Mouse (Mus musculus): ENCODE measurements around the gene Olfr373. TPM values are rescaled to one million over a fixed set of nuclear protein-coding genes. Genes with fewer than 3 reads are reported as not detected.
"Not testable (repeated sequence)": the region's sequence is repeated elsewhere in the genome, so short reads cannot be mapped to it uniquely, and the experiment has no call there.

The Olfr373 gene
- total and polyA plus RNA-seq, 2 experiments from 2014 or later: not detected

DNA sequence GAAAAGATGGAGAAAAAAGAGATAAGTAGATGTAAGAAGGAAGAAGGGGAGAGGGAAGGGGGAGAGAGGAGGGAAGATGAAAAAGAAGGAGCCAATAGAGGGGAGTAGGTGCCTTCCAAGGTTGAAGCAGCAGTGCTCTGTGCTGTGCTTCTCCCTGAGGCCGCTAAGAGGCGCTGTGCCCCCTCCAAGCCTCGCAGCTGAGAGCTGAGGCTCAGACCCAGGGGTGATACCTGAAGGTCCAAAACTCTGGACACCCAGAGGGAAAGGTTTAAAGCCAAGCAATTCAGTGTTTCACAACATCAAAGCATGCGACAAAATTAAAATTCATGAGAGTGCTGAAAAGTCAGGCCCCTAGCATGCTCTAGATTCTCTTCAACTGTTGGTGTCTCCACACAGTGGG lies 22.2 kb downstream of the Olfr373 start:
- Histone ChIP-seq H3K4me1 (ENCODE audit: insufficient read depth) (no peaks in the 10 kb centered on the region), H3K27ac (ENCODE audit: low read depth, low read length) (no peak overlapping the region), H3K9me3 (ENCODE audit: low read length) (no peaks in the 10 kb centered on the region), H3K9ac (no peak overlapping the region), H3K36me3 (ENCODE audit: insufficient read depth) (no peaks in the 10 kb centered on the region), H3K4me2 (ENCODE audit: low read depth) (no peak overlapping the region), H3K27me3 (ENCODE audit: insufficient read depth, low read length) (no peaks in the 10 kb centered on the region), H3K4me3 (ENCODE audit: low read depth, low read length) (no peak overlapping the region)
- ATAC-seq (no peak), DNase-seq (no peak)
- TF ChIP-seq CTCF (IDR thresholded peaks at IDR 0.05; ENCODE audit: low read depth): no peak
- 28% methylated on average over 4 of the region's 4 CpGs for WGBS

DNA sequence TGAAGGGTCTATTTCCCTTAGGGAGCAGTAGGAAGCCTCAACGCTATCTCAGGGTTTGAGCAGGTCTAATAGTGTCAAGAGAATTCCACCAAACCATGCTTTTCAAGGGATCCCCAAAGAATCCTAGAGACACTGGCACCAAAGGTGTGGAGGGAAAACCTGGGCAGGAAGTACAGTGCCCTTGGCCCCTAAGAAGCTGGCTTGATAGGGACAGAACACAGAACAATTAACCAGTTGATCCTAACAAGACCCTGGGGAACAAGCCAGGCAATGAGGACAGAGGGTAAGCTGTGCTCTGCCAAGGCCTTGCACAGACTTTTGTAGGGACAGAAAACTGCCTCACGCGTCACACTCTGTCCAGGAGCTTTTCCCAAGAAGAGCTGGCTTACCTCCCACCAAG lies 23.8 kb downstream of the Olfr373 start, which contains the start of gene Olfr374:
Gene Olfr374 (plus strand): TSS at position 301 of the 400 bp plus-strand sequence.
- Histone ChIP-seq H3K27ac (ENCODE audit: low read depth, low read length) (no peak within 1 kb of the TSS), H3K9ac (no peak within 1 kb of the TSS), H3K36me3 (ENCODE audit: insufficient read depth) (no peaks in the 10 kb centered on the region), H3K4me3 (ENCODE audit: low read depth, low read length) (no peak within 1 kb of the TSS), H3K4me1 (ENCODE audit: insufficient read depth) (no peaks in the 10 kb centered on the region), H3K4me2 (ENCODE audit: low read depth) (no peak within 1 kb of the TSS), H3K9me3 (ENCODE audit: low read length) (no peaks in the 10 kb centered on the region), H3K27me3 (ENCODE audit: insufficient read depth, low read length) (no peaks in the 10 kb centered on the region)
- DNase-seq: no peak
- no peak for ATAC-seq
- WGBS: 86% methylated on average over 3 of the region's 3 CpGs
- TF ChIP-seq CTCF (IDR thresholded peaks at IDR 0.05; ENCODE audit: low read depth): no peak

DNA sequence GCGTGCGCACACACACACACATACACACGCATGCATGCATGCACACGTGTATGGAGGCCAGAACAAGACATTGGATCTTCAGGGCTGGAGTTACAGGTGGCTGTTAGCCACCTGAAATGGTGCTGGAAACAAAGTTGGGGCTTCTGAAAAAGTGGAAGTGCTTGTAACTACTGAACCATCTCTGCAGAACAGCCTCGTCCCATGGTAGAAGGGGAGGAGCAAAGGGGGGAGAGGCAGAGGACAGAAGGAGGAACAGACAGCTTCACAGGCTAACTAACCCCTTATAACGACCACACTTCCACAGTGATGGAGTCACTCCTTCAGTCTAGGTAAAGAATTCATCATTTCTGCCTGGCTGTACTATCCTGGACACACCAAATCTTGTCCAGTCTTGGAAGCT lies 27.9 kb downstream of the Olfr373 start:
- H3K4me1 ChIP-seq (ENCODE audit: insufficient read depth): no peaks in the 10 kb centered on the region
- TF ChIP-seq CTCF (IDR thresholded peaks at IDR 0.05; ENCODE audit: low read depth): no peak
- H3K27me3 ChIP-seq (ENCODE audit: insufficient read depth, low read length): no peaks in the 10 kb centered on the region
- H3K36me3 ChIP-seq (ENCODE audit: insufficient read depth): no peaks in the 10 kb centered on the region
- no peak overlapping the region for H3K4me3 ChIP-seq (ENCODE audit: low read depth, low read length)
- H3K27ac ChIP-seq (ENCODE audit: low read depth, low read length): no peak overlapping the region
- H3K9ac ChIP-seq: no peak overlapping the region
- no peak overlapping the region for H3K4me2 ChIP-seq (ENCODE audit: low read depth)
- WGBS: 74% methylated on average over 6 of the region's 6 CpGs
- no peaks in the 10 kb centered on the region for H3K9me3 ChIP-seq (ENCODE audit: low read length)
- ATAC-seq: no peak
- no peak for DNase-seq

GRCm38 (mm10) chr8:72112486-72112885 lies 29.5 kb downstream of the Olfr373 start:
- Histone ChIP-seq H3K9ac (no peak overlapping the region), H3K4me2 (ENCODE audit: low read depth) (no peak overlapping the region), H3K27ac (ENCODE audit: low read depth, low read length) (no peak overlapping the region), H3K4me3 (ENCODE audit: low read depth, low read length) (no peak overlapping the region), H3K27me3 (ENCODE audit: insufficient read depth, low read length) (no peaks in the 10 kb centered on the region), H3K4me1 (ENCODE audit: insufficient read depth) (no peaks in the 10 kb centered on the region), H3K36me3 (ENCODE audit: insufficient read depth) (no peaks in the 10 kb centered on the region), H3K9me3 (ENCODE audit: low read length) (no peaks in the 10 kb centered on the region)
- WGBS: 74% methylated on average over 3 of the region's 3 CpGs
- no peak for ATAC-seq
- 0 out of 2 replicates have a peak, but pooled peaks have one; percentile 5 for TF ChIP-seq CTCF (IDR thresholded peaks at IDR 0.05; ENCODE audit: low read depth)
- DNase-seq: no peak

DNA sequence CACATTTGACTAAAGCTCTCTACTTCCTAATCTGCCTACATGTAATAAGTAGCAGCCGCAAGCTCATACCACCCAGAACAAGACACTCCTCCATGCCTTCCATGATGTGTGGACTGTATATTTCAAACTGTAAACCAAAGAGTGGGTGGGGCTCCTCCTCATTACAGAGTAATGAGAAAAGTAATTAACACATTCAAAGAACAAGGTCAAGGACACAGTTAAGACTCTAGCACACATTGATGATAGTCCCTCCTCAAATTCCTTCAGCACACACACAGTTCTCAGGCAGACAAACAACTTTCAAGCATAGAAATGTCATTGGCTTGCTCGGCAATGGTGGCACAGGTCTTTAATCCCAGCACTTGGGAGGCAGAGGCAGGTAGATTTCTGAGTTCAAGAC lies 32.2 kb downstream of the Olfr373 start:
- Histone ChIP-seq H3K36me3 (ENCODE audit: insufficient read depth) (no peaks in the 10 kb centered on the region), H3K4me2 (ENCODE audit: low read depth) (no peak overlapping the region), H3K4me1 (ENCODE audit: insufficient read depth) (no peaks in the 10 kb centered on the region), H3K27ac (ENCODE audit: low read depth, low read length) (no peak overlapping the region), H3K4me3 (ENCODE audit: low read depth, low read length) (no peak overlapping the region), H3K9me3 (ENCODE audit: low read length) (no peaks in the 10 kb centered on the region), H3K27me3 (ENCODE audit: insufficient read depth, low read length) (no peaks in the 10 kb centered on the region), H3K9ac (no peak overlapping the region)
- no peak for ATAC-seq
- no peak for DNase-seq
- 81% methylated on average over 2 of the region's 2 CpGs for WGBS
- no peak for TF ChIP-seq CTCF (IDR thresholded peaks at IDR 0.05; ENCODE audit: low read depth)

- Histone ChIP-seq H3K4me2 (ENCODE audit: low read depth) (no peak overlapping the region), H3K27me3 (ENCODE audit: insufficient read depth, low read length) (no peaks in the 10 kb centered on the region), H3K9me3 (ENCODE audit: low read length) (no peaks in the 10 kb centered on the region), H3K4me1 (ENCODE audit: insufficient read depth) (no peaks in the 10 kb centered on the region), H3K36me3 (ENCODE audit: insufficient read depth) (no peaks in the 10 kb centered on the region), H3K9ac (no peak overlapping the region), H3K27ac (ENCODE audit: low read depth, low read length) (no peak overlapping the region), H3K4me3 (ENCODE audit: low read depth, low read length) (no peak overlapping the region)
- ATAC-seq: no peak
- DNase-seq: no peak
- no peak for TF ChIP-seq CTCF (IDR thresholded peaks at IDR 0.05; ENCODE audit: low read depth)
- 56% methylated on average over 4 of the region's 4 CpGs for WGBS
Measured at GRCm38 (mm10) chr8:72118616-72119015, 35.6 kb downstream of the Olfr373 start.

- H3K27ac ChIP-seq (ENCODE audit: low read depth, low read length); H3K27me3 ChIP-seq (ENCODE audit: insufficient read depth, low read length); DNase-seq; ATAC-seq; H3K4me2 ChIP-seq (ENCODE audit: low read depth); H3K4me3 ChIP-seq (ENCODE audit: low read depth, low read length); H3K9ac ChIP-seq; H3K36me3 ChIP-seq (ENCODE audit: insufficient read depth); H3K4me1 ChIP-seq (ENCODE audit: insufficient read depth); H3K9me3 ChIP-seq (ENCODE audit: low read length): not testable (repeated sequence)
- WGBS: 64% methylated on average over 3 of the region's 3 CpGs
Measured at GRCm38 (mm10) chr8:72121486-72121885, 38.5 kb downstream of the Olfr373 start.

DNA sequence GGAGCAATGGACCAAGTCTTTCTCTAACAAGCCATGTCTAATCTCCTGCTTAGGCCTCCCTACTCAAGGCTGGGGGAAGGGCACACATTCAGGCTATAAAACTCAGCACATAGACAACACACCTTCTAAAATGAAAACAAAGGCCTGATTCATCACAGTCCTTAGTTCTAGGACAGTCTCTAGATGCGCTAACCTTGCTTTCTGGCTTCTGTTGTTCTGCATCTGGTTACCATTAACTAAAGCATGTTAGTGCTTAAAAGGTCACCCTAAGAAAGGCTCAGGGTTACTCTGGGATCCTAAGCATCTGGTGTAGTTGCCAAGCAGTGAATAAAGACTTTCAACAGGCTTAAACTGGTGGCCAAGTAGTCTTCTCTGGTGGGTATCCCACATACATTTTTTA lies 39.0 kb downstream of the Olfr373 start:
- no peak overlapping the region for H3K9ac ChIP-seq
- H3K27me3 ChIP-seq (ENCODE audit: insufficient read depth, low read length): no peaks in the 10 kb centered on the region
- no peak overlapping the region for H3K27ac ChIP-seq (ENCODE audit: low read depth, low read length)
- H3K4me1 ChIP-seq (ENCODE audit: insufficient read depth): no peaks in the 10 kb centered on the region
- 77% methylated on average over 1 of the region's 1 CpGs for WGBS
- no peak overlapping the region for H3K4me2 ChIP-seq (ENCODE audit: low read depth)
- DNase-seq (no peak), ATAC-seq (no peak)
- TF ChIP-seq CTCF (IDR thresholded peaks at IDR 0.05; ENCODE audit: low read depth): no peak
- H3K4me3 ChIP-seq (ENCODE audit: low read depth, low read length): no peak overlapping the region
- no peaks in the 10 kb centered on the region for H3K9me3 ChIP-seq (ENCODE audit: low read length)
- H3K36me3 ChIP-seq (ENCODE audit: insufficient read depth): no peaks in the 10 kb centered on the region
